Mouse (Mus musculus) gastrocnemius, adult 2 months (tissue): ENCODE results near the gene Mrps30. TPM values are rescaled to one million over a fixed set of nuclear protein-coding genes. Genes with fewer than 3 reads are reported as not detected.
"Not testable (repeated sequence)": the region's sequence is repeated elsewhere in the genome, so short reads cannot be mapped to it uniquely, and the experiment has no call there.

Experiments used
- DNase-seq: peaks from one replicate; pipeline ENCODE4 v3.0.0; 2022
- H3K27ac ChIP-seq: fragments of 200-600 bp; 2 replicates; pipeline ENCODE4 v1.8.1; 2022; ENCODE audit warnings: mild to moderate bottlenecking
- H3K4me3 ChIP-seq: fragments of 200-600 bp; 2 replicates; pipeline ENCODE4 v1.8.1; 2022; ENCODE audit warnings: mild to moderate bottlenecking, moderate library complexity
- CTCF ChIP-seq: fragments of 200-600 bp; IDR thresholded peaks from 2 replicates; pipeline ENCODE4 v1.8.1; 2022; ENCODE audit warnings: antibody characterized with exemption, mild to moderate bottlenecking, moderate library complexity
- intact Hi-C: fragments of 180-260 bp; cut with DNase I; formaldehyde crosslinking; loops from one replicate; pipeline ENCODE4 v1.15.1; 2025
- long read RNA-seq, 2 experiments: library from polyadenylated mRNA; stranded (forward); transcript quantifications; one replicate each; pipeline ENCODE4 v2.0.0; 2021
- total RNA-seq, 2 experiments: library from RNA; stranded (reverse); gene quantifications; 2 replicates each; pipeline ENCODE4 v1.2.3; 2021

The Mrps30 gene
- 10 to 100 TPM; 16.0 to 16.8 TPM for total RNA-seq
- long read RNA-seq, experiment 1, transcript Mrps30-201 (5 exons, 3,319 nt) = major isoform, 138 of 138 reads
- long read RNA-seq, experiment 1, partial matches to known transcripts = 0 of 138 reads
- long read RNA-seq, experiment 1, other reads (novel, unspliced or antisense) = 0 of 138 reads
- long read RNA-seq, experiment 2, transcript Mrps30-201 (5 exons, 3,319 nt) = major isoform, 105 of 108 reads
- long read RNA-seq, experiment 2, partial matches to known transcripts = 1 of 108 reads
- long read RNA-seq, experiment 2, other reads (novel, unspliced or antisense) = 2 of 108 reads

DNA sequence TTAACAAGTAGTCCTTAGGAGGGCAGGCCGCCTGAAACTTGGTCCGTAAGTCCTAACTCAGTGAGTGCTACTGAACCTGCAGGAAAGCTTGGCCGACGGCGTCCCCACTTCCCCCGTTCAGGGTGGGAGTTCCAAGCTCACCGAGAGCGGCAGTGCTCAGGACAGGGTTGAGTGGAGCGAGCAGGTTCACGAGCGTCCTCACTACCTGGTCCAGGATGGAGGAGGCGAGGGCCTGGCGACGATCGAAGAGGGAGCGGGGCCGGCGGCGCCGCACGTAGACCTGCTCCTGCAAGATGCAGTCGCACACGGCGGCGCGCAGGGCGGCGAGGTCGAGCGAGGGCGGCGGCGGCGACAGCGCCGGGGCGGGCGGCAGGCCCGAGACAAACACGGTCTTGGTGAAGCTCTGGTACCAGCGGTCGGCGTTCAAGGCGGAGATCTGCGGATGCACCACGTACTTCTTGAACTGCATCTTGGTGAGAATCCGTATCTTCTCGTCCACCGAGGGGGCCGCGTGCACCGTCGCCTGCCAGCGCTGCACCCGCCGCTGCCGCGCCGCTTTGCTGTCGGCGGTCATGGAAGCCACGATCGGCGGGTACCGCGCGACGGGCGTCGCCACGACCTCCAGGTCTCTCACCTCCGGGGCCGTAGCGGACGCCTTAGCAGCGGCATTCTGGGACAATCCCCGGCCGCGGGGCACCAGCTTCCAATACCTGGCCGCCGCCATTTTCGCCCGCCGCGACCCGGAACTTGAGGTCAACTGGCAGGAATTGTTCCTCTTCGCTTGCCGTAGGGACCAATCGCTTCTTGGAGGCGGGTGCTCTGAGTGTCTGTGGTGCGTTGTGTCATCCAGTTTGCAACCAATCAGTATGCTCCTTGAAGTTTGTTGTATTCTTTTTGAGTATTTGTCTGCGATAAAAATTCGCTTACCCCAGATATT lies at the start of gene Mrps30, which contains the start of gene B430218F22Rik:
TSS of gene Mrps30 (minus strand) at position 742 of the 937 bp plus-strand sequence.
TSS of gene B430218F22Rik (plus strand) at position 120 of the 937 bp plus-strand sequence.
- no peak for TF ChIP-seq CTCF
- intact Hi-C loops = no loop called here

DNA sequence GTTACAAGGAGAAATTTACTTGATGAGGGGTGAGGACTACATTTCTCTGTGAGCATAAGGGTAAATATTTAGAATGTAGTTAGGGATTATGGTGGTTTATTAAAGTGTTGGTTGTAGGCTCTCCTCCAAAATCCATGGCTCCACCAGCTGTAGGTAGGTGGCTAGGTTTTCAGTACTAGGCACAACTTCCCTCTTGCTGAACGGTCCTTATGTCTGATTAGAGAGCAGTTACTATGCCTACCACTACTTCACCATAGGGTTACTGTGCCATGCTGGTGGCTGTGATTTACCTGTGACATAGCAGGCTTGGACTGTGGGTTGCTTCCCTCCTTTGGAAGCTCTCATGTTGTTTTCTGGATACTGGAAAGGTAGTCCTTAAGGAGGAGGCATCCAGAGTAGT lies 33.8 kb upstream of the Mrps30 start:
- no peak for TF ChIP-seq CTCF
- intact Hi-C loops = no loop called here
- DNase-seq = no peak
- Histone ChIP-seq H3K4me3 (no peak overlapping the region), H3K27ac (no peak overlapping the region)

More for the DNA sequence above, at the start of gene Mrps30, which contains the start of gene B430218F22Rik:
- H3K4me3 ChIP-seq = peak within 1 kb of the TSS; percentile 99
- peak within 1 kb of the TSS; percentile 92 for H3K27ac ChIP-seq
- peak; percentile 96 for DNase-seq

DNA sequence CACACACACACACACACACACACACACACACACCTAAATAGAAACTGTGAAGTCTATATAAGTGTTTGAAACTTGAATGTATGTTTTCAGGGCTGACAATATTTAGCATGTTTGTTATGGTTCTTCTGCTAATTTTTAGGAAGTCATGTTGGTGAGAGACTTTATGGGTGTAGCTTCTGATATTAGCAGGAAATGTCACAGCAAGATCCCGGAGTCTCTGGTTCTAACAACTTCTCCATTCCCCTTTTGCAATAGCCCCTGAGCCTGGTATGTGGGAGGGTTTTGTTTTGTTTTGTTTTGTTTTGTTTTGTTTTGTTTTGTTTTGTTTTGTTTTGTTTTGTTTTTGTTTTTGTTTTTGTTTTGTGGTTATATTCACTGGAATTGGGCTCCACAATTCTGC lies 33.4 kb upstream of the Mrps30 start:
- Histone ChIP-seq H3K27ac (no peak overlapping the region), H3K4me3 (no peak overlapping the region)
- no peak for TF ChIP-seq CTCF
- intact Hi-C loops = no loop called here
- no peak for DNase-seq

DNA sequence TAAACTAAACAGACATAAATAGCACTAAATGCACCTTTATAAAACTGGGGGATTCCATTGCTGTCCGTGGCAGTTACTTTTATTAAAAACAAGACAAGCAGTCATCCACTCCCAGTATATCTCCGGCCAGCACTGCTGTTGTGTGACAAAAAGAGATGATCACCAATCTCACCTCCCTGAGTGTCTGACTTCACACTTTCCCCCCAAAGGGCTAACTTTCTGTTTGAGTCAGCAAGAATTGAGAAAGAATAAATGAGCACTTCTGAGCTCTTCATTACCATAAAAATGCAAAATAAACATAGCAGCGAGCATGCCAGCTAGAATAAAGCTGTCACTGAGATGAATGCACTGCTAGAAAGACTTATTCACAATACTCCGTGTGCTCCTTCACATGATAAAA lies 31.1 kb upstream of the Mrps30 start:
- Histone ChIP-seq H3K27ac (no peak overlapping the region), H3K4me3 (no peak overlapping the region)
- intact Hi-C loops = no loop called here
- TF ChIP-seq CTCF = no peak
- DNase-seq = no peak

DNA sequence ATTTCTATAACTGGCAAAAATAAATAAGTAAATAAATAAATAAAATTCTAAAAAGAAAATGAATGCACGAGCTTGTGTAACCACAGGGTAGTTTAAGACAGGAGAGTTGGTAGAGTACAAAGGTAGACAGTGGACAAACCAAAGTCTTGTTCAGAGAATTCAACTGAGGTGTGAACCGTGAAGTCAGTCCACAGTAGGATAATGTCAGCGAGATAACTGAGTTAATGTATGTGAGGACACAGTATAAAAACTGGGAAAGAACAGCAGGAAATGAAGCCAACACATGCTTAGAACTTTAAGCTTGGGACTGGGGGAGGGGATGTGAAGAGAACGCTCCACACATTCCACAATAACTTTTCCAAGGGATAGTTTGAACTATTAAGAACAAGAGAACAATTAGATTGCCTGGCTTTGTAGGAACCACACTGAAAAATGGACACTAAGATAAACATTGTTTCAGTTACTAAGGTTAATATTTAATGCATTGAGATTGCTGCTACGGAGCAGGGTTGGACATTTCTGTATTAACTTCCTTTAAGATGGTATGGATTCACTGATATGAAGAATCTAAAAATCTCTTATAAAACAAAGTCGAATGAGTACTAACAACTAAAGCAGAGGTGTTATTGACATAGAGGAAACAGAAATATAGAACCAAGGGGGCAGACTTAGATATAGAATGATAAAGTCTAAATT lies 24.4 kb upstream of the Mrps30 start:
- no peak for TF ChIP-seq CTCF
- intact Hi-C loops = no loop called here
- DNase-seq = no peak
- Histone ChIP-seq H3K4me3 (no peak overlapping the region), H3K27ac (no peak overlapping the region)

DNA sequence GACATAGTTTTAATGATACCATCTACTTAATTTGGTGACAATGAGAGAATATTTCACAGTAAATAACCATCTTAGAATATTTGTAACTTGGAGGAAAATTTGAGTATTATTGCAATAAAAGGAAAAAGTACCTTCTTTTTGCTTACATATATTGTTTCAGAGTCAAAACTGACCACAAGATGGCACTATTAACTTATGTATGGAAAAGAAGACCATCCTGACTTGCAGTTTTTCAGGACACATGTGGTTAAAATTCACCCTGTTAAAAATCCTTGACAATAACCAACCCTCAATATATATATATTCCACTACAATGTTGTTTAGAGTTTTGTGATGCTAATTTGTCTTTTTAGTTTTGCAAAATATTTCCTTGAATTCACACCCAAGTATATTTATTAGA lies 16.5 kb upstream of the Mrps30 start:
- no peak overlapping the region for H3K27ac ChIP-seq
- no peak overlapping the region for H3K4me3 ChIP-seq
- peak; percentile 64 for TF ChIP-seq CTCF
- intact Hi-C loops = loop anchor here (10.0 kb wide), 2 partner anchors 191 to 961 kb away; no protein-coding TSS in a partner anchor
- DNase-seq = no peak

DNA sequence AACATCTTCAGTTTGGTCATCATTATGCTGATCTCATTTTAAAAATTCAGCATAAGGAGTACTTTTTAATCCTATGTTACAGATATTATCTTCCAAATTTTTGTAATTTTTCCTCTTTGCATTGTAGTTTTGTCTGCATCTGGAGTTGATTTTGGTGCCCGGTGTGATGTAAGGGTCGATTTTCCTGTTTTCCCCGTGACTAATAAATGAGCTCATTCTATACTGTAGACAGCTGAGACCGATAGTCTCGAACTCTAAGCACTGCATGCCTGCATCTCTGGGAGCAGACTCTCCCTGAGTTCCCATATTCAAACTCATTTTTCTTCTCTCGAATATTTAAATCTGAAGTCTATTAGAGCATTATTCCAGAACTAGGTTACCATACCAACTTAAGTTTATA lies 13.3 kb upstream of the Mrps30 start:
- intact Hi-C loops = loop anchor here (10.0 kb wide), 2 partner anchors 194 to 964 kb away; no protein-coding TSS in a partner anchor
- DNase-seq = no peak
- no peak overlapping the region for H3K27ac ChIP-seq
- no peak for TF ChIP-seq CTCF
- no peak overlapping the region for H3K4me3 ChIP-seq

DNA sequence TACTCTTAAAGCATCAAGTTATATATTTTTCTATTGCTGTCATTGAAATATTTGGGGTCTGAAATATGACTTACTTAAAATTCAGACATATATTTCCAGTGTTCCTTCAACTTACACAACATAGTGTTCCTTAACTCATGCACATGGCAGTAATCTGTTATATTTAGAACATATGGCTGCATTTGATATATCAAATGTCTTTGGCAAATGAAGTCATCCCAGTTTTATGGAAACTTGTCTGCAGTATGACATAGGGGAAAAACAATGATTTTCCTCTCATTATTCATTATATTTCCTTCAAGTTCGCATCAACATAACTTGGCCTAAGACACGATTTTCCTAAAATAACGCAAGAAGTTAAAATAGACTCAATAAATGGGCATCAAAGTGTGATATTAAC lies 8.8 kb upstream of the Mrps30 start:
- intact Hi-C loops = no loop called here
- no peak overlapping the region for H3K4me3 ChIP-seq
- no peak overlapping the region for H3K27ac ChIP-seq
- no peak for DNase-seq
- no peak for TF ChIP-seq CTCF

DNA sequence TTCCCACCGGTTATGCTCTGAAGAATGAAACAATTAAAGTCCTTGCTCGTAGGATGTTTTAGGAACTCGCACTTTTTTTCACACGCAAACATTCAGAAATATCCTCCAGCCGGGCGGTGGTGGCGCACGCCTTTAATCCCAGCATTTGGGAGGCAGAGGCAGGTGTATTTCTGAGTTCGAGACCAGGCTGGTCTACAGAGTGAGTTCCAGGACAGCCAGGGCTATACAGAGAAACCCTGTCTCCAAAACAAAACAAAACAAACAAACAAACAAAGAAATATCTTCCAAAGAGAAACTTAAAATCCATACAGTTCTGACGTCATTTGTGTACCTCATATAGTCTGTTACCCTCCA lies 373 bp upstream of the Mrps30 start:
- DNase-seq, intact Hi-C loops: not testable (repeated sequence)
- H3K4me3 ChIP-seq = peak overlapping the region; percentile 99
- H3K27ac ChIP-seq = peak overlapping the region; percentile 92

DNA sequence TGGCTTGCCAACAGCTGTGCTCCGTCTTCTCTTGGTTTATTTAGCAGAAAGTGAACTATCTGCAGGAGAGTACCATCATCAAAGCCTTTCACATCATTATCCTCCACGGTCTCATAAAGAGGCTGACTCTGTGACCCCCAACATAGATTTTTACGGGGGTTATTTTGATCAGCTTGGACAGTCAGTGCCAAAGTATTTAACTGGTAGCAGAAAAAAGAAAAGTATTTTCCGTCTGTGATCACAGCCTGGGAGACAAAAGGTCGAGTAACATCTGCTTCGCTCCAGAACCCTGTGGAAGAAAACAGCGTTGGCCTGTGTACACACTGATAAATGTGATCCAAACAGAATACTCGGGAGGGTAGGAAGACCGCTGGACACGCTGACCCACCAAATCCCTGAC lies 6.7 kb downstream of the Mrps30 start:
- DNase-seq = no peak
- no peak overlapping the region for H3K27ac ChIP-seq
- intact Hi-C loops = no loop called here
- no peak for TF ChIP-seq CTCF
- no peak overlapping the region for H3K4me3 ChIP-seq

DNA sequence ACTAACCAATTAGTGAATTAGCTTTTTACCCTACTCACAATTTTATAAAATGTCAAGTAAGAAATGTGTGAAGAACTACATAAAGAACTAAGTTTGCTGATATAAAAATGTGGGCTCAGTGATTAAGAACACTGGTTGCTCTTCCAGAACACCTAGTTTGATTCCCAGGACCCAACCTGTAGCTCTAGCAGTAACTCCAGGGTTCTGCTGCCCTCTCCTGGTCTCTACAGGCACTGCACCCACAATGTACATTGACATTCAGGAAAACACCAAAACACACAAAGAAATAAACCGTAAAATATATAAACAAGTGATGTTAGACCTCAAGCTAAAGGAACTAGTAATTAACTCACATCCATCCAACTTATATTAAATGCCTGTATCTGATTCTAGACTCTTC lies 7.9 kb downstream of the Mrps30 start:
- TF ChIP-seq CTCF = peak; percentile 89
- H3K4me3 ChIP-seq = no peak overlapping the region
- DNase-seq = peak; percentile 51
- intact Hi-C loops = no loop called here
- H3K27ac ChIP-seq = no peak overlapping the region

DNA sequence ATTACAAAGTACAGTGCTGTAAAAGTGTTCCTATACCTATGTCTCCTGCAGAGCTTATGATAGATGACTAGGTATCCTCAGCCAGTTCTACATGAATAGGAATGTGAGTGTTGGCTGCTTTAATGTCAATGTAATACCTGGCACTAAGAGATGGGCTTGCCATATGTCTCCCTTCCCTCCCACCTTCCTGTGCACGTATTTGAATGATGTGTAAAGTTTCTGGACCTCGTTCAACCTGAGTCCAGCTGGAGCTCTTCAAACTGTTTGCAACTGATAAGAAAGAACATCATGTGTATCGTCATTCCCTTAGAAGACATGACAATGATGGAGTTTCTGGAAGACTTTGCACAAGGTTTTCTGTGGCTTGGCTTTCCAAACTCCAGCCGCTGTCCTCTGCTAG lies 14.2 kb downstream of the Mrps30 start:
- DNase-seq = no peak
- TF ChIP-seq CTCF = no peak
- intact Hi-C loops = no loop called here

DNA sequence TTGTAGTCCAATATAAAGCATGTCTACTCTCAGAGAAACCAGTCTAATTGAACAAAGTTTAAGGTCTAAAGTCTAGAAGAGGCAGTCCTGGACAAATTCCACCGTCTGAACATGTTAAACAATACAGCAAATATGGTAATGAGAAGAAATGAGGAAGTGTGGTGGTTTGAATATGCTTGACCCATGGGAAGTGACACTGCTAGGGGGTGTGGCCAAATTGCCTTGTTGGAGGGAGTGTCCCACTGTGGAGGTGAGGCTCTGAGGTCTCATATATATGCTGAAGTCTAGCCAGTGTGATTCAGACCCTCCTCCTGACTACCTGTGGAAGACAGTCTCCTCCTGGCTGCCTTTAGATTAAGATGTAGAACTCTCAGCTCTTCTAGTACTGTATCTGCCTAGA lies 21.3 kb downstream of the Mrps30 start:
- DNase-seq = no peak
- TF ChIP-seq CTCF = no peak
- intact Hi-C loops = no loop called here
- H3K27ac ChIP-seq = no peak overlapping the region
- no peak overlapping the region for H3K4me3 ChIP-seq

More for the DNA sequence above, 14.2 kb downstream of the Mrps30 start:
- H3K27ac ChIP-seq = no peak overlapping the region
- no peak overlapping the region for H3K4me3 ChIP-seq
